Mouse (Mus musculus) urinary bladder, adult 18-20 months (tissue): ENCODE measurements around the gene Cyp1a2.
"Not testable (repeated sequence)": the region's sequence is repeated elsewhere in the genome, so short reads cannot be mapped to it uniquely, and the experiment has no call there.

Experiments
- DNase-seq, 2 experiments: peaks; one replicate each; pipeline ENCODE4 v3.0.0; 2022; ENCODE audit warnings: low spot score in 2 of 2, mixed read lengths in 2 of 2

Cyp1a2 gene

DNA sequence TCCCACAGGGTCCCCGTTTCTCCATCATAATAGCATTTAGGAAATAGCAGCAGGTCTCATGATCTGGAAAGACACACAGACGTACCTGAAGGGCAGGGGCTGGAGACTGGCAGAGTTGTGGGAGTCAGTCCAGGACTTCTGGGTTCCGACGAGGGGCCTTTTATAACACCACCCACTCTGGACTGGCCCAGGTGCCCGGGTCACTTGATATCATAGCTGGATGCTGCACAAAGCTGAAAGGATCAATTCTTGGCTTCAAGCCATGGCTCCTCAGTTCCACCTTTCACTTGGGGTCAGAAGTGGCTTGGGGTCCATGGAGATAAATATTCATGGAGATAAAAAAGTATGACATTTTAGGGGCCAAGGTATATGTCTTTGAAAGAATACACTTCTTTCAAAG lies at the start of gene Cyp1a2:
Gene Cyp1a2 (minus strand): TSS at position 184 of the 400 bp plus-strand sequence.
- no peak for DNase-seq

DNA sequence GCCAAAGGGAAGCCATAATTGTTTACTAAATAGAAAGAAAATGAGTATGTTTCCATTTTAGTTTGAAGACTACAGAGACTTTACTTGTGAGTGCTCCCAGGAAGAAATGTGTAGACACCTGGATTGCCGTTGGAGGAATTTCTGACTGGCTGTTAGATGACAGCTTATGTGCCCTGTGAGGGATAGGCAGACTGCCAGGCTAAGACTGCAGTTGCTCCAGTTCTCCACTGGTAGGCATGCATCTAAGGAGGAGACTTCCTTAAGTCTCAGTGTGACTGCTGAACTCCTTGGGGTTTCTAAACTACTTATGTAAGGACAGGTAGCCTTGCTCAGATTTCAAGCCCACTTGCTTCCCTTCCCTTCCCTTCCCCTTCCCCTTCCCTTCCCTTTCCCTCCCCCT lies 44.8 kb upstream of the Cyp1a2 start:
- DNase-seq: no peak

DNA sequence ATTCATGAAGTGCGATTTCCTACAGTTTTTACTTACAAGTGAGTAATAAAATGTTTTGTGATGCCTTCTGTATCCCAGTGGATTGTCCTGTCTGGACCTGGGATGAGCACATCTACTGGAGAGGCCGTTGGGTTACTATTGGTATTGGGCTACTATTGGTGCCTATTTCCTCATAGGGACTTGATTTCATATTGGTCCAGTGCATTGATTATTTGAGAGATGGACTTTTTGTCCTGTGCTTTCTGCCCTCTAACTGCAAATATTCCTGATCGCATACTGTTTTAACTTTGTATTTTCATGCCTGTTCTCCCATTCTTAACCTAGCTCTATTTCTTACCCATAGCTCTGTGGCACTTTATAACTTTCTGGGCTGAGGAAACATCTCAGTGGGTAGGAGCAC lies 41.2 kb upstream of the Cyp1a2 start:
- DNase-seq: no peak

DNA sequence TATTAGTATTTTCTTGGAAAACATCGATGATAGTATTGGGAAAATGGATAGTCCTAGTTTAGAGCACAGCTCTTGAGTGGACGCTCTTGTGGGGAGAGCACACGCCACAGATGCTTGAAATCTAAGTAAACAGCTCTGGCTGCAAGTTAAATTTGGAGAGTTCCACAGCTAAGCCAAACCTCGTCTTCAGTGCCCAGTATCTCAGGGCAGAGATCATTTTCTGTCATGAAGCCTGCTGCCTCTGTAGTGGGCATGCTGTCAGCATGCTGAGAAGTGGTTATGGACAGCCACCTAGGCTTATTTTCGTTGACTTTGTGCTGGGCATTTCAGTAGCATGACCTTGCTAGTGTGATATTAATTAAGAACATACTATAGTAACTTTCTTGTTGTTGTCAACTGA lies 40.3 kb upstream of the Cyp1a2 start:
- DNase-seq: no peak

DNA sequence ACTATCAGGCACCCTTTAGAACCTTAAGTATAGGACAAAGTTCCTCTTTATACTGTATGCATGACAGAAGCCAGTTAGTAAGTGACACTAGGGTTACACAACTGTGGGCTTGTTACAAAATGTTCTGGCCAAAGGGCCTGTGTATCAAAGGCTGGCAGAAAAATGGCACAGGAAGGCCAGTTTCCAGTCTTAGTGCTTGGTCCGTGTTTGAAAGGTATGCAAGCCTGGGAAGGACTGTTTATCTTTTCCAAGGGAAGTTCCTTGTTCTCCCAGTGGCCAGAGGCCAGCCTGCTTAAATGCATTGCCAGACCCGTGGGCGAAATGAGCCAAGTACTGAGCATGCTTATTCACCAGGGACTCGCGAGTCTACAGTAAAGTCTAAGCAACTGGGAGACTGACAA lies 39.8 kb upstream of the Cyp1a2 start:
- peak in 1 of 2 experiments; percentile 58 for DNase-seq

DNA sequence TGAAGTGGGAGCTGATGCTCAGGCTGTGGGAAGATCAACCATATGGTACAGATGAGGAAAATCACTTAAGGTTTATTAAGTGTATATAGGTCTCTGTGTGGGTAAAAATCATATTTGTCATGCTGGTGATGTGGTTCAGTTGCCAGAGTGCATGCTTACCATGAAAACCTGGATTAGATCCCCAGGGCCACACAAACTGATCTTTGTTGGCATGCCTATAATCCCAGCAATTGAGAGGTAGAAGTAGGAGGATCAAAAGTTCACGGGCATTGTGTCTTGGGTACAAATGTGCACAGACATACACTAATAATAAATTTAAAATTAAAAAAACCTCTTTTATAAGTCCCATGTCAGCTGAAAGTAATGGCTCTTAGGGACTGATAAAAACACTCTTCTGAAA lies 38.9 kb upstream of the Cyp1a2 start:
- no peak for DNase-seq

DNA sequence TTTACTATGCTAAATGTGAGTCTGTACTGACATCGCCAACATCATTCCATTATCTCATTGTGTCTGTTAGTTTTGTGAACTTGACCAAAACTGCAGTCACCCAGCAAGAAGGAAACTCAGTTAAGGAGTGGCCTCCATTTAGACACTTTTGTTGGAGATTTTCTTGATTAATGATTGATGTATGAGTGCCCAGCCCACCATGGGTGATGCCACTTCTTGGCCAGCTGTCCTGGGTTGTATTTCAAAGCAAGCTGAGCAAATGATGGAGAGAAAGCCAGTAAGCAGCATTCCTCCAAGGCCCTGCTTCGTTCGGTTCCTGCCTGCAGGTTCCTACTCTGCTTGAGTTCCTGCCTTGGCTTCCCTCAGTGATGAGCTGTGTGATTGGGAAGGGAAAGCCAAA lies 37.2 kb upstream of the Cyp1a2 start:
- DNase-seq: no peak

DNA sequence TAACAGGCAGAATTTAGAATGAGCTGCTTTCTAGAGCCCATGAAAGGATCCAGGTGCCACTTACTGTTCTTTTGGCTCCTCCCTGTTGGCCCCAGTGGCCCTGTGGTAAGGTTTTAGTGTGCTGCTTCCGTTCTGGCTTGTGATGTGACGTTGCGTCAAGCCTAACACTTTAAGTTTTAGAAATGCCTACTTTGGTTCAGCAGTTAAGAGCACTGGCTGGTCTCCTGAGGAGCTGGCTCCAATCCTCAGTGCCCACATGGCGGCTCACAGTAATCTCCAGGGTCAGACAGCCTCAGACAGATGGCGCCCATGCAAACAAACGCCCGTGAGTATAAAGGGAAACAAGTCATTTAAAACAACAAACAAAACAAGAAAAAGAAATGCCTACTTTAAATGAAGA lies 34.9 kb upstream of the Cyp1a2 start:
- no peak for DNase-seq

DNA sequence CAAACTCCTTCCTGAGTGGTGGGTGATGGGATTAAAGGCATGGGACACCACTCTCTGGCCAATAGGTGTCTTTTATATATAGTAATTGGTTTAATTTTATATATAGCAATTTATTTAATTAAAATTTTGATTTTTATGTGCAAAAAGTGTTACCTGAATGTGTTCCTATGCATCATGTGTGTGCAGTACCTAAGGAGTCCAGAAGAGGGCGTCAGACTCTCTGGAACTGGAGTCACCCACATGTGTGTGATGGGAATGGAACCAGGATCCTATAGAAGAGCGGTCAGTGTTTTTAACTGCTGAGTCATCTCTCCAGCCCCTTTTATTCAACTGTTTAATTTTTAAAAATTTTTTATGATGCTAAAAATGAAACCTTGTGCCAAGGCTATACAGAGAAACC lies 28.7 kb upstream of the Cyp1a2 start:
- no peak for DNase-seq

DNA sequence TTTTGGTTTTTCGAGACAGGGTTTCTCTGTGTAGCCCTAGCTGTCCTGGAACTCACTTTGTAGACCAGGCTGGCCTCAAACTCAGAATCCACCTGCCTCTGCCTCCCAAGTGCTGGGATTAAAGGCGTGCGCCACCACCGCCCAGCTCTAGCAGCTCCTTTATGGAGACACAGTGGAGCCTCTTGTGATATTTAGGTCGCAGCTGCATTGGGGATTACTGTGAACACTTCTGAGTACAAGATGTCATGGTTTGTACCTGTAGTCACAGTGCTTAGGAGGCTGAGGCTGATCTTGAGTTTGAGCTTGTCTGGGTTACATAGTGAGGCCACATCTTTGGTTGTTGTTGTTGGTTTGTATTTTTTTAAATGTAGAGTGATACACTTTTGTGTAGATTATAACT lies 26.7 kb upstream of the Cyp1a2 start:
- not testable (repeated sequence) for DNase-seq

DNA sequence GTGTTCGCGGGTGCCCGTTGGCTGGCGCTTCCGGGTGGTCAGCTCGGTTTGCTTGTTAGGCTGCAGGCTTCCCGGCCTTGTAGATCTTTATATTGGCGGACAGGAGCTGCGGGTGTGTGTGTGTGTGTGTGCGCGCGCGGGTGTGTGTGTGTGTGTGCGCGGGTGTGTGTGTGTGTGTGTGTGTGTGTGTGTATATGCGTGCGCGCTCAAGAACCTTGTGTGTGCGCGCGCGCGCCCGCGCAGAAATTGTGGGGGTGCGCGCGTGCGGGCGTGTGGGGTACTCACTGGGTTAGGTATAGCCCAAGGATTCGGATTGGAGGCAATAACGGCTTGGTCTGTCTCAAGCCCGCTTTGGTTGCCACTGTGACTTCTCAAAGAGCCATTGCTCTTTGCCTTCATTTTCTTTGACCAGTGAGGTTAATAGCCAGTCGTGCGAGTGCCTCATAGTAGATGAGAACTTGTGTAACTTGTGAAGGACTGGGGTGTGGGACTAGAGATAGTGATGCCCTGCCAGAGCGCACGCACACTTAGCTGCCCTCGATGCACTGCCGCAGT lies 25.3 kb upstream of the Cyp1a2 start:
- DNase-seq: peak in 1 of 2 experiments; percentile 31

DNA sequence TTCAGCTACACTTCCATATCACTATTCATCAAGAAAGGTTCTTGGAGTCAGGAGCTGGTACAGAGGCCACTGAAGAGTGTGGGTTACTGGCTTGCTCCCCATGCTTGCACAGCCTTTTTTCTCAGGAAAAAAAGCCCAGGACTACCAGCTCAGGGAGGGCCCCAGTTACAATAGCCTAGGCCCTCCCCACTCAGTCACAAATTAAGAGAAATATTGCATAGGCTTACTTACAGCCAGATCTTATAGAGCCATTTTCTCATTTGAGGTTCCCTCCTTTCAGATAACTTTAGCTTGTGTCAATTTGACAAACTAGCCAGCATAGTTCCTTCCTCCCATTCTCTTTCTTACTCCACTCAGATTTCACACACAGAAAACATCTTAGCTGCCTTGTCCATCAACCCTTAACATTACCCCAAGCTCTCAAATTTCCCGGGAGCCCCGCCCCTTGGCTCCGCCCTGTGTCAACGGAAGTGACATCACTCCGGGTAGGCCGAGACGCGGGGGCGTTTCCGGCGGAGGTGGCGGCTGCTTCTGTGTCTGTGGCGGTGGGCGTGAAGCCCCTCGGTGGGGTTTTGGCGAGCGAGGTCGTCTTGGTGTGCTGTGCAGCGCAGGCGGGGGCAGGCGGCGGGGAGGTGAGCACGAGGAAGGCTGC lies 24.7 kb upstream of the Cyp1a2 start, which contains the start of gene Edc3:
Gene Edc3 (plus strand): TSS at position 473 of the 652 bp plus-strand sequence.
- DNase-seq: peak; percentile 85 to 97

DNA sequence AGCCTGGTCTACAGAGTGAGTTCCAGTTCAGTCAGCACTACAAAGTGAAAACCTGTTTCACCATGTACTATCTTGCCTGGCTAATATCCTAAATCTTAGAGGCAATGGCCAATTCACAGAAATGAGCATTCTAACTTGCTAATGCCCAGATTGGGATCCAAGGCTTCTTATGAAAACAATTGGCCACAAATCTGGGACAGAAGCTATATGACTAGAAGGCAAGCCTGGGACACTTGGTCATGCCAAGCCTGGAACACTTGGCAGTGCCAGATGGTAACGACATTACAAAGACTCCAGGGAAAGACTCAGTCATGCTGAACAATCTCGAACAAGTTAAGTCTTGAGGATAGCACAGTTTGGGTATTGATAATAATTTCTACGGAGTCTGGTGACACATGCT lies 23.0 kb upstream of the Cyp1a2 start:
- DNase-seq: no peak

DNA sequence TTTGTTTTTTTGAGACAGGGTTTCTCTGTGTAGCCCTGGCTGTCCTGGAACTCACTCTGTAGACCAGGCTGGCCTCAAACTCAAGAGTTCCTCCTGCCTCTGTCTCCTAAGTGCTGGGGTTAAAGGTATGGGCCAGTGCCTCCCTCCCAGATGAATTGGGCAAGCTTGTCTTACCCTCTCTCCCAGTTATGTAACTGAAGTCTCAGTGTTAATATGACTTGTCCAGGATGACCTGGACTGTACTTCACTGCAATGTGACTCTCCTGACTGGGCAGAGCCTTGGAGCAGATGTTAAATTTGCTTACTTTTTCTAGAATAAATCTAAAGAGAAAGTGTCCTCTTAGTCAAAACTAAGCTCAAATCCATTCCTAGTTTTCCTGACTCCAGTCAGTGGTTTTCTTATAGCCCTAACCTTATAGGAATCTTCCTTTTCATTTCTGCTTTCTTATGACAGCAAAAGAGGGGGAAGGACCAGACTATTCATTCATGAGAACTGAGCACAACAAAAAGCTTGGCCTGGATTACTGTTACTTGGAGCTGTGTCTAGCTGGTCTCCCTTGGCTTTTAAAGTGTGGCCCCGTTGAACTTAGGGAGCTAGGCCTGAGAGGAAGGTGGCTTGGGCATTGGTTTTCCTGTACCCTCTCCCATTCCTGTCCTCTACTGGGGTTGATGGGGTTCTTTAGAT lies 15.1 kb upstream of the Cyp1a2 start:
- no peak for DNase-seq

DNA sequence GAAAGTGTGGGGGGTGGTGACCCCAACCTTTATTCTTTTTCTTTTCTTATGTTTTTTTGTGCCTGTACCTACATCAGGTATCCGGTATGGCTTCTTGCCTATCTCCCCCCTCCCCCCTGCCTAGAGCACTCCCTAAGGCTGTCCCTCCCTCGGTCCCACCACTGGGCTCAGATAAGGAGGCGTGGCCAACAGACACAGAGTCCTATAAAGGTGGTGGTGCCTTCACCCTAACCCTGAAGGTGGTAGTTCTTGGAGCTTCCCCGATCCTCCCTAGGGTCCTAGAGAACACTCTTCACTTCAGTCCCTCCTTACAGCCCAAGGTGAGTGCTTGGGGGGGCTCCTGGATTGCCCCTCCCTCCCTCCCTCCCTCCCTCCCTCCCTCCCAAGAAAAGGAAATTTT lies 13.9 kb upstream of the Cyp1a2 start:
- no peak for DNase-seq

DNA sequence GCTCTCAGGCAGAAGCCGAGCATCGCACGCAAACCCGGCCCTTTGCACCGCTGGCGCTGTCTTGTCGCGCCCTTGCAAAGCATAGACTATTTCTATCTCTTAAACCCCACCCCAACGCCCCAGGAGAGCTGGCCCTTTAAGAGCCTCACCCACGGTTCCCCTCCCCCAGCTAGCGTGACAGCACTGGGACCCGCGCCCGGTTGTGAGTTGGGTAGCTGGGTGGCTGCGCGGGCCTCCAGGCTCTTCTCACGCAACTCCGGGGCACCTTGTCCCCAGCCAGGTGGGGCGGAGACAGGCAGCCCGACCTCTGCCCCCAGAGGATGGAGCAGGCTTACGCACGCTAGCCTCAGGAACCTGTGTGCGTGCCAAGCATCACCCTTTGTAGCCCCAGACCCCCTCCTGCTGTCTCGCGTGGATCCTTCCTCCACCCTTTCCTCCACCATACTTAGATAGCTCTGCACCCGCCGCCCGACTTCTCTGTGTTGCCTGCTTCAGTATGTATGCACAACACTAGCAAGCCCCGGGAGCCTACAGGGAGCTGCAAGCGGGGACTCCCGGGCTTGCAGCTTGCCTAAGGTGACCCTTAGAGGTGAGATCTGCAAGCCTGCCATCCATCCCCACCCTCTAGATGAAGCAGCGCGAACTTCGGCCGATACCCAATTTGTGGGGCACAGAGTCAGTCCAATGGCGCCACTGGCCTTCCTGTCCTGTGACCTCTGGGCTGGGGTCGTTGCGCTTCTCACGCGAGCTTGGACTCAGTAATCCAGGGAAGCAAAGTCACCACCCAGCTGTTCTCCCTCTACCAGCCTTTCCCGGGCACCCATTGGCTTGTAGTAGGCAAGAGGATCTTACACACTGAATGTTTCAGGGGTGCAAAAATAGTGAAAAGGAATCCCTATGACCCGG lies 13.1 kb upstream of the Cyp1a2 start:
- DNase-seq: peak; percentile 37 to 39

DNA sequence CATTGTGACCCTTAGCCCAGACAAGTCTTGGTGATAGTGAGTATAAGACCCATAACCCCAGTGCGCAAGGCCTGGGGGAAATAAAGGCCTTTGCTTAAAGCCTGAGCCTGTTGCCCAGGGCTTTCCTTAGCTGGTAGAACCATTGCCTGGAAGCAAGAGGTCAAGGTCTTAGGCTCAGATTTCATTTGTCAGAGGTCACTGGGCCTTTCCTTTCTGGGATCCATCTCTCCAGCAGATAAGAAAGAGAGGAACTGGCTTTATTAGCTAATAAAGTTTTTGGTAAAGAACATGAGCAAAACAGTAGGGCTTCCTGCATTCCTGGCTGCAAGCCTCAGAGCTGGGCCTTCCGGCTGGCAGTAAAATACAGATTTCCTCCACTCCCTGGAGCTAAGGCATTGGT lies 10.6 kb upstream of the Cyp1a2 start:
- no peak for DNase-seq

DNA sequence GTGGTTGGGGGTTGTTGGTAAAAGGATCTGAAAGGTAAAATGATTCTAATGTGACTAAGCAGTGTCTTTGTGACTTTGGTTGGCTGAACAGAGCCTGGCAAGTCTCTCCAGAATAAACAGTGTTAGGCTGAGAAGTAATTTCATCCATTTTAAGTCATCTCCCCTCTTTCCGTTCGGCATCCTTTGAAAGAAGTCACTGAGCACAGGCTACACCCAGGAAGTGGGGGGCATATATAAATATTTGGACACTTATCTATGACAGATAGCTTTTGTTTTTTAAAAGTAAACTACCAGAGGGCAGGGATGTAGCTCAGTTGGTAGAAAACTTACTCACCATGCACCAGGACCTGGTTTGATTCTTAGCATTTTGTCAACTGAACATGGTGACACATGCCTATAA lies 5.1 kb upstream of the Cyp1a2 start:
- no peak for DNase-seq

DNA sequence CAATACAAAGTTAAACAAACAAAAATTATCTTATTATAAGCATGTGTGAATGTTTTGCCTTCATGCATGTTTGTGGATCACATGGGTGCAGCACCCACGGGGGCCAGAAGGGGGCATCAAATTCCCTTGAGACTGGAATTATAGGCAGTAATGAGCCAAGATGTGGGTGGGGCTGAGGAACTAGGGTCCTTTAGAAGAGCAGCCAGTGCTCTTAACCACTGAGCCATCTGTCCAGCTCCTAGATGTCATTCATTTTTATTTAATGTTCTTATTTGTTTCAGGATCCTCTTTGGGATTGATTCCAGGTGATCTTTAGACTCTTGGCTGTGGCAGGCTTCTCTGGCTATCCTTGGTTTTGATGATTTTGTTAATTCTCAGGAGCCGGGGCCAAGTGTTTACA lies 4.7 kb upstream of the Cyp1a2 start:
- no peak for DNase-seq

DNA sequence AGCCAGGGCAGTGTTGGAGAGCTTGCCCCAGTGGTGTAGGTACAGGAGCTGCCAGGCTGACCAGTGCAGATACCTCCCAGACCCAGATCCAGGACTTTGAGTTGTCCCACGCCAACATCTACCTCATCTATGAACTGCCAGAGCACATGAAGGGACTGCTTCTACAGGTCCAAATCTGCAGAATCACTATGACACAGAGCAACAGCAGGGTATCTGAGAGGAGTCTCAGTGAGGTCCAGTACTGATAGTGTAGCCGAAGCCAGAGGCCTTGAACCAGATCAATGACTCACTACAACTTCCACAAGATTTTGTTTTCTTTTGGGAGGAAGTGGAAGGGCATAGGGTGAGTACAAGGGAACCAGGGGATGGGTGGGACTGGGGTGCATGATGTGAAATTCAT lies 4.2 kb upstream of the Cyp1a2 start, which contains the start of gene Cyp1a1:
Gene Cyp1a1 (plus strand): TSS at position 178 of the 400 bp plus-strand sequence.
- DNase-seq: no peak

DNA sequence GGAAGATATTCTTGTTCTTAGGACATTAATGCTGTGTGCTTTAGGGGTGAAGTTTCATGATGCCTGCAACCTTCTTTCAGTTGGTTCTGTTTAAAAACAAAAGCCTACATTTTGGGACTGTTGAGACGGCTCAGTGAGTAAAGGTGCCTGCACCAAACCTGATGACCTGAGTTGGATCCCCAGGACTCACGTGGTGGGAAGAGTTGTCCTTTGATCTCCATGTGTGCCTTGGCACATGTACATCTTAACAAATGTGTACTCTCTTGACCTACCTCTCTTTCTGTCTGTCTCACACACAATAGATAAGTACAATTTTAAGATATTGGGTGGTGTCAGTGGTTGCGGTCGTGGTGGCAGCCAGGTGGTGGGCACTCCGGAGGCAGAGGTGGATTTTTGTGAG lies 2.5 kb upstream of the Cyp1a2 start:
- no peak for DNase-seq

DNA sequence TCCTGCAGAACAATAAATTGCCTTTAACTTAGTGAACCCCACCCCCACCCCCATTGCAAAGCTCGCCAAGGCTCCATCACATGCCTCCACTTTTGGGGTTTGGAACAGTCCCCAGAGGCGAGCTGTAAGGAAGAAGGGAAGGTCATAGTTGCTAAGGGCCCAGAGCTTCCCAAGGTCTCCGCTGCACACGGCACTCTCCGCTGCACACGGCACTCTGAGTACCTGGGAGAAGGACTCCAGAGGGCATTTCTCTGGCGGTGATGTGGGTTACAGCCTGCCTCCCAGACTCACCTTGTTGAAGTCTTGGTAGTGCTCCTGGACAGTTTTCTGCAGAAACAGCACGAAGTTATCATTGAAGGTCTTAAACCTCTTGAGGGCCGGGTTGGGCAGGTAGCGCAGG lies 2.1 kb downstream of the Cyp1a2 start:
- DNase-seq: no peak
